Mouse (Mus musculus): Measurements from ENCODE around the gene Olfr1174-ps. TPM values are rescaled to one million over a fixed set of nuclear protein-coding genes. Genes with fewer than 3 reads are reported as not detected.

Gene Olfr1174-ps
- total and polyA plus RNA-seq, 3 experiments, result not detected

GRCm38 (mm10) chr2:88346392-88346791 is 31.5 kb upstream of the Olfr1174-ps start, which contains the start of gene Olfr1177-ps:
TSS of gene Olfr1177-ps (minus strand) at chr2:88346492.
- Histone ChIP-seq H3K9me3 (replicated peaks; ENCODE audit: insufficient read depth, low read length) (no peaks in the 10 kb centered on the region), H3K4me1 (ENCODE audit: control insufficient read depth in 1 of 2, insufficient read depth in 2 of 2, low read length in 2 of 2) (no peaks in the 10 kb centered on the region), H3K27me3 (ENCODE audit: control insufficient read depth in 1 of 2, insufficient read depth in 2 of 2, low read length in 2 of 2) (no peaks in the 10 kb centered on the region), H3K79me2 (ENCODE audit: control insufficient read depth, insufficient read depth, low read length, poor library complexity) (no peaks in the 10 kb centered on the region), H3K27ac (ENCODE audit: control insufficient read depth, low read depth, low read length) (no peak within 1 kb of the TSS), H3K4me3 (ENCODE audit: control insufficient read depth in 1 of 2, insufficient read depth in 1 of 2, low read depth in 2 of 2, low read length in 2 of 2) (no peak within 1 kb of the TSS), H3K36me3 (ENCODE audit: control insufficient read depth in 1 of 2, insufficient read depth in 2 of 2, low read length in 2 of 2) (no peaks in the 10 kb centered on the region), H3K9ac (ENCODE audit: control insufficient read depth, low read depth, low read length, poor library complexity, severe bottlenecking) (no peak within 1 kb of the TSS)
- DNase-seq (ENCODE audit: low read depth, low spot score), result no peak
- TF ChIP-seq NELFE (IDR thresholded peaks at IDR 0.05; ENCODE audit: low read depth, low read length), result no peak
- no peak for TF ChIP-seq BHLHE40 (IDR thresholded peaks at IDR 0.05; ENCODE audit: borderline replicate concordance, low read depth, low read length)
- no peak for TF ChIP-seq SMC3 (IDR thresholded peaks at IDR 0.05; ENCODE audit: low read depth, low read length)
- TF ChIP-seq MAFK (IDR thresholded peaks at IDR 0.05; ENCODE audit: borderline replicate concordance, low read depth, low read length), result no peak
- no peak for TF ChIP-seq MYC (IDR thresholded peaks at IDR 0.05; ENCODE audit: low read depth, low read length)
- TF ChIP-seq ZMIZ1 (IDR thresholded peaks at IDR 0.05; ENCODE audit: low read depth, low read length), result no peak
- TF ChIP-seq TCF12 (IDR thresholded peaks at IDR 0.05; ENCODE audit: low read depth, low read length), result no peak
- TF ChIP-seq RCOR1 (IDR thresholded peaks at IDR 0.05; ENCODE audit: low read depth, low read length), result no peak
- no peak for TF ChIP-seq ZNF384 (IDR thresholded peaks at IDR 0.05; ENCODE audit: low read depth, low read length)
- TF ChIP-seq E2F4 (IDR thresholded peaks at IDR 0.05; ENCODE audit: borderline replicate concordance, low read depth, low read length), result no peak
- TF ChIP-seq MXI1 (IDR thresholded peaks at IDR 0.05; ENCODE audit: low read depth, low read length), result no peak
- no peak for TF ChIP-seq KAT2A (conservative IDR thresholded peaks at IDR 0.05; ENCODE audit: low read depth, low read length)
- TF ChIP-seq MYB (IDR thresholded peaks at IDR 0.05; ENCODE audit: low read depth, low read length), result no peak
- TF ChIP-seq POLR2A (IDR thresholded peaks at IDR 0.05; ENCODE audit: control insufficient read depth in 1 of 2, insufficient read depth in 1 of 2, low read depth in 1 of 2, low read length in 2 of 2, poor library complexity in 1 of 2), result no peak
- no peak for TF ChIP-seq MAZ (IDR thresholded peaks at IDR 0.05; ENCODE audit: low read depth, low read length)

DNA sequence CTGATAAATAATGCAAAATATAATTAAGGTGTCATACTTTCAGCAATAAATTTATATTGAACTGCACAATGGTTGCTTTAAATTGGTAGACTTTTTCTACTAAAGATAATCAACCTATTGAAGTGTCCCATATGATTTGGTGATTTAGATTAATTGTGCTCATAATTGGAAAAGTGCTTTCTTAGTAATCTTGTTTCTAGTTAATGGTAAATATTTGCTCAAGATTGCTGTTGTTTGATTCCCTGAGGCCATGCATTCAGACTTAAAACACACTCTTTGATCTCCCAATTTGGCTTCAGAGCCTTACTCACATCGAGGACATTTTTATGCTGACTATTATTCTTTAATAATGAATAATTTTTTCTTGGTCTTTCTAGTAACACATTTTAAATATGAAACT is 21.5 kb upstream of the Olfr1174-ps start, which contains the start of gene Olfr1176:
Gene Olfr1176, plus strand, starts transcription at position 301 of the 400 bp plus-strand sequence.
- Histone ChIP-seq H3K9me3 (replicated peaks; ENCODE audit: insufficient read depth, low read length) (no peaks in the 10 kb centered on the region), H3K27ac (ENCODE audit: control insufficient read depth, low read depth, low read length) (no peak within 1 kb of the TSS), H3K4me1 (ENCODE audit: control insufficient read depth in 1 of 2, insufficient read depth in 2 of 2, low read length in 2 of 2) (no peaks in the 10 kb centered on the region), H3K9ac (ENCODE audit: control insufficient read depth, low read depth, low read length, poor library complexity, severe bottlenecking) (no peak within 1 kb of the TSS), H3K79me2 (ENCODE audit: control insufficient read depth, insufficient read depth, low read length, poor library complexity) (no peaks in the 10 kb centered on the region), H3K27me3 (ENCODE audit: control insufficient read depth in 1 of 2, insufficient read depth in 2 of 2, low read length in 2 of 2) (no peaks in the 10 kb centered on the region), H3K4me3 (ENCODE audit: control insufficient read depth in 1 of 2, insufficient read depth in 1 of 2, low read depth in 2 of 2, low read length in 2 of 2) (no peak within 1 kb of the TSS), H3K36me3 (ENCODE audit: control insufficient read depth in 1 of 2, insufficient read depth in 2 of 2, low read length in 2 of 2) (no peaks in the 10 kb centered on the region)
- no peak for TF ChIP-seq ZC3H11A (IDR thresholded peaks at IDR 0.05; ENCODE audit: low read depth, low read length)
- no peak for TF ChIP-seq NRF1 (IDR thresholded peaks at IDR 0.05; ENCODE audit: insufficient read depth, low read depth, low read length, poor library complexity, severe bottlenecking)
- TF ChIP-seq E2F4 (IDR thresholded peaks at IDR 0.05; ENCODE audit: borderline replicate concordance, low read depth, low read length), result no peak
- no peak for TF ChIP-seq POLR2A (IDR thresholded peaks at IDR 0.05; ENCODE audit: control insufficient read depth in 1 of 2, insufficient read depth in 1 of 2, low read depth in 1 of 2, low read length in 2 of 2, poor library complexity in 1 of 2)
- no peak for TF ChIP-seq SMC3 (IDR thresholded peaks at IDR 0.05; ENCODE audit: low read depth, low read length)
- no peak for TF ChIP-seq TAL1 (IDR thresholded peaks at IDR 0.05; ENCODE audit: low read length)
- no peak for TF ChIP-seq MYC (IDR thresholded peaks at IDR 0.05; ENCODE audit: low read depth, low read length)
- no peak for TF ChIP-seq HCFC1 (IDR thresholded peaks at IDR 0.05; ENCODE audit: low read depth, low read length)
- TF ChIP-seq MYB (IDR thresholded peaks at IDR 0.05; ENCODE audit: low read depth, low read length), result no peak
- TF ChIP-seq ZNF384 (IDR thresholded peaks at IDR 0.05; ENCODE audit: low read depth, low read length), result no peak
- no peak for TF ChIP-seq ZMIZ1 (IDR thresholded peaks at IDR 0.05; ENCODE audit: low read depth, low read length)
- DNase-seq (ENCODE audit: low read depth, low spot score), result no peak
